Mouse (Mus musculus) limb, embryonic 14.5 days (tissue): Measurements from ENCODE around the gene Glul. TPM values are rescaled to one million over a fixed set of nuclear protein-coding genes. Genes with fewer than 3 reads are reported as not detected.

Source experiments
- ATAC-seq: fragments of 200-750 bp; cut with Nextera tagmentation; 2 replicates; pipeline ENCODE4 v1.8.0; 2017; ENCODE audit warnings: low read depth, moderate number of reproducible peaks, moderate TSS enrichment; ENCODE audit not compliant: low FRiP score
- DNase-seq: peaks from one replicate; pipeline ENCODE4 v3.0.0-alpha.2; 2015; ENCODE audit warnings: low spot score
- H3K27ac ChIP-seq: fragments of 300-500 bp; sonication (generic); replicated peaks from 2 replicates; pipeline ENCODE4 v1.5.1; 2014; ENCODE audit warnings: low read depth, mild to moderate bottlenecking, low read length, moderate library complexity, mixed read lengths
- H3K27me3 ChIP-seq: fragments of 300-500 bp; sonication (generic); 2 replicates; pipeline ENCODE4 v1.6.1; 2014; ENCODE audit warnings: low read length, mixed read lengths; ENCODE audit not compliant: control insufficient read depth, insufficient read depth
- H3K36me3 ChIP-seq: fragments of 300-500 bp; sonication (generic); 2 replicates; pipeline ENCODE4 v1.6.1; 2014; ENCODE audit warnings: mild to moderate bottlenecking, low read length, moderate library complexity, mixed read lengths; ENCODE audit not compliant: control insufficient read depth, insufficient read depth
- H3K4me1 ChIP-seq: fragments of 300-500 bp; sonication (generic); 2 replicates; pipeline ENCODE4 v1.6.1; 2014; ENCODE audit warnings: antibody characterized with exemption, low read length, mixed read lengths; ENCODE audit not compliant: control insufficient read depth, insufficient read depth
- H3K4me2 ChIP-seq: fragments of 300-500 bp; sonication (generic); replicated peaks from 2 replicates; pipeline ENCODE4 v1.6.1; 2014; ENCODE audit warnings: low read depth, mild to moderate bottlenecking, low read length, moderate library complexity; ENCODE audit not compliant: severe bottlenecking
- H3K4me3 ChIP-seq: fragments of 300-500 bp; sonication (generic); replicated peaks from 2 replicates; pipeline ENCODE4 v1.5.1; 2014; ENCODE audit warnings: low read length
- H3K9ac ChIP-seq: fragments of 300-500 bp; sonication (generic); 2 replicates; pipeline ENCODE4 v1.6.1; 2014; ENCODE audit warnings: mild to moderate bottlenecking, low read depth, low read length, moderate library complexity; ENCODE audit not compliant: severe bottlenecking
- H3K9me3 ChIP-seq: fragments of 300-500 bp; sonication (generic); 2 replicates; pipeline ENCODE4 v1.6.1; 2016; ENCODE audit warnings: low read length; ENCODE audit not compliant: control insufficient read depth
- POLR2A ChIP-seq: fragments of 200-500 bp; IDR thresholded peaks from 2 replicates; pipeline ENCODE4 v1.8.0; 2012; ENCODE audit warnings: inconsistent platforms, mild to moderate bottlenecking, moderate library complexity, borderline replicate concordance; ENCODE audit not compliant: insufficient read depth, insufficient read length; ENCODE audit errors: extremely low read depth
- WGBS: fragments of 180-500 bp; shearing (Covaris S2); extraction: QIAGEN DNeasy Blood & Tissue Kit; methylation state at CpG from one replicate; pipeline ENCODE4 v1.1.7; 2014; 5-methylcytosine and 5-hydroxymethylcytosine counted together
- polyA plus RNA-seq, 2 experiments: library from polyadenylated mRNA; depleted of rRNA in 1 of 2; stranded (reverse) in 1 of 2; unstranded in 1 of 2; fragments of >200 nt; fragmentation: Nextera tagmentation in 1 of 2; extraction: Ambion mirVana in 1 of 2; gene quantifications; 2 replicates each; pipeline versions ENCODE4 v1.2.1 to v1.2.3; 2012 to 2014

Gene Glul
- polyA plus RNA-seq, 2 experiments = 88.6 to 94.2 TPM

- Histone ChIP-seq H3K27me3 (no peaks in the 10 kb centered on the region), H3K4me2 (no peak overlapping the region), H3K9ac (no peak overlapping the region), H3K4me1 (no peaks in the 10 kb centered on the region), H3K36me3 (no peaks in the 10 kb centered on the region), H3K9me3 (no peaks in the 10 kb centered on the region), H3K27ac (no peak overlapping the region), H3K4me3 (no peak overlapping the region)
- 19% methylated on average over 17 of the region's 17 CpGs for WGBS
- TF ChIP-seq POLR2A = no peak
- ATAC-seq = no peak
- no peak for DNase-seq
Observed at GRCm38 (mm10) chr1:153886024-153886633, 13.6 kb upstream of the Glul start.

GRCm38 (mm10) chr1:153890121-153890520, 9.6 kb upstream of the Glul start:
- H3K4me3 ChIP-seq = no peak overlapping the region
- no peaks in the 10 kb centered on the region for H3K27me3 ChIP-seq
- no peak overlapping the region for H3K4me2 ChIP-seq
- no peak overlapping the region for H3K27ac ChIP-seq
- H3K9ac ChIP-seq = no peak overlapping the region
- no peaks in the 10 kb centered on the region for H3K36me3 ChIP-seq
- no peak for TF ChIP-seq POLR2A
- ATAC-seq (no peak), DNase-seq (no peak)
- WGBS = 92% methylated on average over 10 of the region's 10 CpGs
- no peaks in the 10 kb centered on the region for H3K9me3 ChIP-seq
- H3K4me1 ChIP-seq = 0 out of 2 replicates have a peak, but pooled peaks cover under 1% of the 10 kb centered on the region

- ATAC-seq = no peak
- Histone ChIP-seq H3K4me1 (0 out of 2 replicates have a peak, but pooled peaks cover 2% of the 10 kb centered on the region), H3K4me2 (no peak within 1 kb of the TSS), H3K27me3 (no peaks in the 10 kb centered on the region), H3K9ac (no peak within 1 kb of the TSS), H3K27ac (no peak within 1 kb of the TSS), H3K9me3 (no peaks in the 10 kb centered on the region), H3K4me3 (no peak within 1 kb of the TSS), H3K36me3 (no peaks in the 10 kb centered on the region)
- 47% methylated on average over 4 of the region's 4 CpGs for WGBS
- DNase-seq = no peak
- TF ChIP-seq POLR2A = no peak
Observed at GRCm38 (mm10) chr1:153891442-153891841, 8.3 kb upstream of the Glul start, which contains the start of gene Teddm1a. Gene Teddm1a, plus strand, starts transcription at chr1:153891742.

GRCm38 (mm10) chr1:153893746-153894145, 6.0 kb upstream of the Glul start:
- DNase-seq = no peak
- no peak for TF ChIP-seq POLR2A
- WGBS = 70% methylated on average over 2 of the region's 2 CpGs
- Histone ChIP-seq H3K9me3 (no peaks in the 10 kb centered on the region), H3K4me1 (0 out of 2 replicates have a peak, but pooled peaks cover 2% of the 10 kb centered on the region), H3K4me3 (no peak overlapping the region), H3K36me3 (no peaks in the 10 kb centered on the region), H3K9ac (no peak overlapping the region), H3K4me2 (no peak overlapping the region), H3K27me3 (no peaks in the 10 kb centered on the region), H3K27ac (no peak overlapping the region)
- no peak for ATAC-seq

GRCm38 (mm10) chr1:153894201-153894893, 5.4 kb upstream of the Glul start:
- TF ChIP-seq POLR2A = no peak
- WGBS = 58% methylated on average over 8 of the region's 8 CpGs
- no peaks in the 10 kb centered on the region for H3K36me3 ChIP-seq
- no peak for DNase-seq
- H3K4me2 ChIP-seq = no peak overlapping the region
- no peak for ATAC-seq
- no peak overlapping the region for H3K9ac ChIP-seq
- H3K4me3 ChIP-seq = no peak overlapping the region
- H3K4me1 ChIP-seq = 0 out of 2 replicates have a peak, but pooled peaks cover 2% of the 10 kb centered on the region
- no peaks in the 10 kb centered on the region for H3K27me3 ChIP-seq
- H3K9me3 ChIP-seq = no peaks in the 10 kb centered on the region
- H3K27ac ChIP-seq = no peak overlapping the region
